Mouse (Mus musculus) ovary, postnatal 36 days (tissue): ENCODE measurements around the gene Top2b.

Source experiments
- DNase-seq: peaks from one replicate; pipeline ENCODE4 v3.0.0; 2022; ENCODE audit warnings: low spot score, mixed read lengths

The Top2b gene

DNA sequence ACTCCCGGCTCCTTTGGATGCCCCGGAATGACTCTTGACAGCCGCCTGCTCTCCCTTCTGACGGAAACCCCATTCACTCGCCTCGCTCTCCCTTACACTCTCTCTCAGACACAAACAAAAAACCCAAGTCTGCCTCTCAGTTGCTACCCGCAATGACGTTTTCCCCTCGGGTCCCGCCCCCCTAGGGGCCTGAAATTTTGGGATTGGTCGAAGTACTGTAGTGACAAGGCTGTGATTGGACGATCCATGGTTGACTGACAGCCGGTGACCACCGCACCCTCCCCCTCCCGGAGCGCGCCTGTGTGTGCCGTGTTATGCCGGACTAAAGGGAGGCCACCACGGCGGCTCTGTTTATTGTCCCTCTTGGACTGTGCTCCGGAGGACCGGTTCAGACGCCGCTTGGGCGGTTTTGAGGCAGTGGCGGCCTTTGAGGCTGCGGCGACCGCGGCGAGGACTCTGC lies at the start of gene Top2b:
Top2b (plus strand) TSS at position 302 of the 460 bp plus-strand sequence.
- peak; percentile 96 for DNase-seq

DNA sequence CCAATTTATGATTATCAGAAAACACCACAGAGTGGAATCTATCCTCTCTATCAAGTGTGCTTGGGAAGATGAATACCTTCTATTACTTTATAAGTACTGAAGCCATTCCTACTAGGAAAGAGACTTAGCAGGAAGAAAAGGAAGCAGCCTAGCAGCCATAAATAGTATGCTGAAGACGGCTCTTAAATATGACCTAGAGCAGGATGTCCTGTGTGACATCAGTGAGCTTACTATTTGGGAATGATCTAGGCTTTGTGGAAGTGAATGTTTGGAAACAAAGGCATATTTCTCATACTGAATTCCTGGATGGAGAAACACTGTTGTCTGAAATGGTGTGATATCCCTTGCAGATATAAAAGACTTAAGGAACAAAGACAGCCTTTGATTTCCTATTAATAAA lies 48.3 kb upstream of the Top2b start:
- DNase-seq = no peak

DNA sequence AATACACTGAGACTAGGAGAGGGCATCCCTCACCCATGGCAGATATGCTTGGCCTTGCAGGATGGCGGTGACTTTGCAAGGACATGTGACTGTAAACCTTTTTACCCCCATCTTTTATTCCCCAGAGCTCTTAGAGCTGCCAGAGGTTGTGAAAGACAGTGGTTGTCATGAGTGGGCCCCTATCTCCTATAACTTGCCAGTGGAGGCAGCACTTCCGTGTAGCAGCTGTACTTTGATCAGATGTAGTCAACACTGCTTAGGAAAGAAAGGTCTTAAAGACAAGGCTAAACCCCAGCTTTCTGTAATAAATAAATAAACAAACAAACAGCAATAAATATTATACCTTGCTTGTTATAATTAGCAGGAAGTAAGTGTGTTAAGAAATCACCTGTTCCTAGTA lies 45.2 kb upstream of the Top2b start:
- no peak for DNase-seq

DNA sequence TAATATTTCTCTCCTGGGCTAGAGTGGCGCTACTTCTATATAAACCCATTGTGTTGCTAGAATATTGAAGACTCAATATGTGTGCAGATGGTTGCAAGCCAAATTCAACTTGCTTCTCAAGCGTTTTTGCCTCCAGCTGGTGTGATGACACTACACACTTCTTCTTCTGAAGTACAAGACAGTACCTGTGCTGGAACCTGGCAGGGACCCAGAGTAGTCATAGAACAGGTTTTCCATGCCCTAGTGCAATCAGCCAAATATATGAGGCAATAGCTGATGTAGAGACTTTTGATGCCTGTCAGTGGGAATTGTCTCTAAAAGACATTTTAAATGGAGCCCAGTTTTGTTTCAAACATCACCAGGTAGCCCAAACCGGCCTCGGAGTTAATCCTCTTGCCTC lies 40.6 kb upstream of the Top2b start:
- DNase-seq = no peak

DNA sequence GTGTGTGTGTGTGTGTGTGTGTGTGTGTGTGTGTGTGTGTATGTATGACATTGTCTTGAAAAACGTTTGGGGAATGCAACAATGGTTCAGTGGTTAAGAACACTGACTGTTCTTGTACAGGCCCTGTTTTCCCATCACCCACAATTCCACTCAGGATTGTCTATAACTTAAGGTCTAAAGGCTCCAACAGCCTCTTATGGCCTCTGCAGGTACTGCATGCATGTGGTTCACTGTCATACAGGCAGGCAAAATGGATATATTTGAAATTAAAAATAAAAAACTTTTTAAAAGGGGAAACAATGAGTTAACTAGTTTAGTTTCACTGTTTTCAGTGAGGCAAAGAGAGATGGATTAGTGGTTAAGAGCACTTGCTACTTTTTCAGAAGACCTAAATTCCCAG lies 39.8 kb upstream of the Top2b start:
- DNase-seq = no peak

DNA sequence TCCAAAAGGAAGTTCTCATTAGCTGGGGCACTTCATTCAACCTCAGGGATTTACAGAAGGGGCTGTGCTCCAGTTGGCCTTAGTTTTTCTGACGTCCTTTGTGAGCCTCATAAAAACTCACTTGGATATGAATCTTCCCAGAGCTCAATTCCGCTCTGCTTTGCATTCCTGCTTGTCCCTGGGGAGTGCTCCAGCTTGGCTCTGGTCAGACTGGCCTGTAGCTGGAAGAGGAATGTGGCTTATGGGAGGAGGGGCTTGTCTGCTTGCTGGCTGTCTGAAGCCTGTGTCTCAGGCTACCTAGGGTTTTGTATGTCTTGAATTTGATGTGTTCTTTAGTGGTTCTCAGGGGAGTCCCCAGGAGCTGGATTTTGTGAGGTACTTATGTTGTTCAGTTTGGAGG lies 36.4 kb upstream of the Top2b start:
- no peak for DNase-seq

DNA sequence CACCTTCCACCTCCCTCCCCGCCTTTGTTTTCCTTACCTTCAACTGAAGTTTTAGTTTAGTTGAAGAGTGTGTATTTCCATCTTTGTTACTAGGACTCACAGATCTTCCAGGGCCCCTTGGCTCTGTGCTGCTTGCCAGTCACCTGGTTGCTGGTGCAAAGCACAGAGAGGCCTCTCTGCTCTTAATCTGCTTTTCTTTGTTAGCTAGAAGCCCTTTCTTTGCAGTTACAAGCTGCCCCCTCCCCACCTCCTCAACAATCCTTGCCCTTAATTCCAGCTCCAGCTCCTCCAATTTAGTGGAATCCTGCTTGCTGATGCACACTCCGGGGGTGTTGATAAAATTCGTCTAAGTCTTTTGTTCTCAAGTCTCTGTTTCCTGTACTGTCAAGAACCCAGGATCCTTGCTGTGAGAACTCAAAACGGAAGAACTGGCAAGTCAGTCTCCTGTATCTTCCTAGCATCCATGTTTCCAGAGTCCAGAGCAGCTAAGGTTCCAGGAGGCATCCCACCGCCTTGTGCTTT lies 36.0 kb upstream of the Top2b start:
- no peak for DNase-seq

DNA sequence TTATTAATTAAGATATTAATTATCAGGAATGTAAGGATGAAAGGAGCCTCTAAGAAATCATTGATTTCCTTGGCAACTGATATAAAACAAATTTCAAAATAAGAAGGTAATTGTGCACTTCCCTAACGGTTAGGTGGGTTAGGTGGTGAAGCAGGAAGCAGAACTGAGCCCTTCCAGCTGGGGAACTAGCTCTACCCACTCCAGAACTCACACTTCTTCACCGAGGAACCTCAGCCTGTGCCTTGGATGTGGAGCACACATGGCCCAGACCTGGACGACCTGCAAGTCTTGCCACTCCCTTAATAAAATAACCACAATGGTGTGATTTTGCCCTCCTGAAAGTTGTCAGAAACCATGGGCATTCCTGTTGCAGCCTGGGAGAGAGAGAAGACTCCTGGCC lies 35.2 kb upstream of the Top2b start:
- DNase-seq = no peak

DNA sequence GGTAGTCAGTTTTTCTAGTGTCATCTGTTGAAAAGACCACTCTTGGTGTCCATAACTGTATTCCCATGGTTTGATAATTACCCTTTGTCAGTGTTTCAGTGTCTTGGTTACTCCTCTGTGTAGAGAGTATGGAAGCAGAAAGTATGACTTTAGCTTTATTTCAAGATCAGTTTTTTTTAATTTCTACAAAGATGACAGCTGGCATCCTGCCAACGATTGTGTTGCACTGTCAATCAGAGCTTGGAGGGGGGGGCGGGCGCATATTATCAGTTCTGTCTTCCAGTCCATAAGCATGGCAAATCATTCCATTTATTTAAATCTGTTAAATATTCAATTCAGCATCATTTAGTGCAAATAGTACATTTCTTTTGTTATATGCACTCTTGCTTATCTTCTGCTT lies 30.7 kb upstream of the Top2b start:
- no peak for DNase-seq

DNA sequence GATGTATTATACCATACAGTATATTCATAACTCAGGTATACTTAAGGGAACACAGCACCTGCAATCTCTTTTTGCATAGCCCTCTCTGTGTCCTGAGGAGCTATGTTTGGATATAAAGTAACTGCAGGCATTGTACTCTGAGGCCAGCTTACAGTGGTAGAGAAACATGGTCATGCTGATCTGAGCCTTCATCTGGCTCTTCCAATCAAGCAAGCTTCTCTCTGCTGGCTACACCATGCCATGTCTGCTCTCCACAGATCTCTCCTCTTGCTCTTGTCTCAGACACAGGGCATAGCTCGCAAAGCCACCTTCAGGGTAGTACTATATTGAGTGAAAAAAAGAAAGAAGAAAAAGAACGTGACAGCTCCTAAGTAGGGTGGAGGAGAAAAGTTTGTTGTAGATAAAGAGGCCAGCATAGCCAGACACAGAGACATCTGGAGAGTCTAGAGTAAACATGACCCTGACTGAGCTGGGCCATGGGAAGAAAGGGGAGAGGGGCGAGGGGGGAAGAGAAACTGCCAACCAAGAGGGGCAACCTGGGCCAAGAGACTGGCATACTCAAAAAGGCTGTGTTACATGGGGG lies 29.1 kb upstream of the Top2b start:
- DNase-seq = no peak

DNA sequence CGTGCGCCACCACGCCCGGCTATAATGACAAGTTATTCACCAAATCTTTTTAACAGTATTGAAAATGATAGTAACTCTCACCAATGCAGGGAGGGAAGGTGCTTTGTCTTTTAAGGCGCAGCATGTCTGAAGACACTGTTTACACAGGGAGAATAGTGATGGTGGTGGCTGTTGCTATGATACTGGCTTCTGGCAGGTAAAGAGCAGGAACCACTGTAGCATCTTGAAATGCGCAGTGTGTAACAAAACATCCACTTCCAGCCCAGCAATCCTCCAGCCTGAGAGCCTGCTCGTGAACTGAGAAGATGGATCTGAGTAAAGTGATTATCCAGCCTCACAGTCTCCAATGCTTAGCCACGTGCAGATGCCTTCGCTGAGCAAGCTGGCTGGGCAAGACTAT lies 17.5 kb upstream of the Top2b start:
- no peak for DNase-seq

DNA sequence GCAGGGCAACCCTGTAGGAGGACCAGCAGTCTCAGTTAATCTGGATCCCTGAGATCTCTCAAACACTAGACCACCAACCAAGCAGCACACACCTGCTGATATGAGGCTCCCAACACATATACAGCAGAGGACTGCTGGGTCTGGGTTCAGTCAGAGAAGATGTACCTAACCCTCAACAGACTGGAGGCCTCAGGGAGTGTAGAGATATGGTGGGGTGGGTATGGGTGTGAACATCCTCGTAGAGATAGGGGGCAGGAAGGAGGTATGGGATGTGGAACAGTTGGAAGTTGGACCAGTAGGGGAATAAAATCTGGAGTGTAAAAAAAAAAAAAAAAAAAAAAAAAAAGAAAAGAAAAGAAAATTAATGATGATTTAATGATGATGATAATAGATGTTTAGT lies 5.3 kb upstream of the Top2b start:
- no peak for DNase-seq

DNA sequence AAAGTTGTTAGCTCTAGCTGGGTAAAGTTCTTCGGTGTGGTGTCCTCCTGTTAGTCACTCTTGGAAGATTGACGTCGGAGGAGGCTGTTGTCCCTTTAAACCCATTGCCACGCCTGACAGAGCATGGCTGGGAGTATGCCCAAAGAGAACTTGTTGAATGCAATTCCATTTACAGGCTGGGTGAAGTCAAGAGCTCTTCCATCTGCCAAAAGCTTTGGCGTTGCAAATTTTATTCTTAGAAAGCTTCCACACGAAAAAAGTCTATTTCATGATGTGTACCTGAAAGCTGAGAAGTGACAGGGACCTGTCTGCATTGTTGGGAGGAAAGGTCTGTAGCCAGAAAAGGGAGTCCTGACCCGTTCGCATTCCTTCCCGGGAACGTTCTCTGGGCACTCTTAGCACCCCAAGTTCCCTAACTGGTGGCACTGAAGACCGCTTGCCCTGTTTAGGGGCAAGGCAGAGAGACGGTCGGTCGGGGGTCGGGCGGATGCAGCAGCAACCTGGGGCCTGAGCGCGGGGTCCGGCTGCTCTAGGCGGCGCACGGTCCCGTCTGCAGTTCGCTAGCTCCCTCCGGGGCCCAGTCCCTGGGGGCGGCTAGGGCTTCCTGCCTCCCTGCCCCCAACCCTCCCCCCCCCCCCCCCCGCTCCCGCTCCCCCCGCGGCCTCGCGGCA lies 683 bp upstream of the Top2b start:
- DNase-seq = peak; percentile 67

DNA sequence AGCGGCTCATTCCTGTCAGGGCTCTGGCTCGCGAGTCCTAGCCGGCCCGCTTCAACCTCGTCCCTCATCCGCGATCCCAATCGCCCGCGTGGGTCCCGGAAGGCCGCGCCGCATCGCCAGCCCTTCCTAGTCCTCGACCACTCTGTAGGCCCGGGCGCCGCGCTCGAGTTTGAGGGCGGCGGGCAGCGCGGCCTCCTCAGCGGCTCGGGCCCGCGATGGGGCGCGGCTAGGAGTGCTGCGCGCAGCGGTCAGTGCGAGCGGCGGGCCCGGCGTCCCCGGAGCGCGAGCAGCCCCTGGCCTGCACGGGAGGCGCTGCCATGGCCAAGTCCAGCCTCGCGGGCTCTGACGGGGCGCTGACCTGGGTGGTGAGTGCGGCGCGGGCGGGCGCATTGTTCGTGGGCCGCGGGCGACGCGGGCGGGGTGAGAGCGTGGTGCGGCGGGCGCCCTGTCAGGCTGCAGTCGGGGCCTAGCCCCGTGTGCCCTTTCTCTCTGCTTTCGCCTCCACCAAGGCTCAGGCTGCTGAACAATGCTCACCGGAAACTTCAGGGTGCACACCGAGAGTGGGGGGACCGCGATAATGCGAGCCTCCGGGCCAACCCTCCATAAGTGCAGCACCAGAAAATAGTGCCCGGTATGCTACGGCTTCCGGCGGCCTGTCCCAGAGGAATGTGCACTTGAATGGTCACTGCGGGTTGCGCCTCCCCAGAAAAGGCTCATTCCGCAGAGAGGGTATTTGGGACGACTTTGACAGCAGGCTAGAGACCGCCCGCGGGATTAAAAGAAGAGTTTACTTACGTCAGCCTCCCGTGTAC lies 589 bp downstream of the Top2b start:
- DNase-seq = peak; percentile 67

DNA sequence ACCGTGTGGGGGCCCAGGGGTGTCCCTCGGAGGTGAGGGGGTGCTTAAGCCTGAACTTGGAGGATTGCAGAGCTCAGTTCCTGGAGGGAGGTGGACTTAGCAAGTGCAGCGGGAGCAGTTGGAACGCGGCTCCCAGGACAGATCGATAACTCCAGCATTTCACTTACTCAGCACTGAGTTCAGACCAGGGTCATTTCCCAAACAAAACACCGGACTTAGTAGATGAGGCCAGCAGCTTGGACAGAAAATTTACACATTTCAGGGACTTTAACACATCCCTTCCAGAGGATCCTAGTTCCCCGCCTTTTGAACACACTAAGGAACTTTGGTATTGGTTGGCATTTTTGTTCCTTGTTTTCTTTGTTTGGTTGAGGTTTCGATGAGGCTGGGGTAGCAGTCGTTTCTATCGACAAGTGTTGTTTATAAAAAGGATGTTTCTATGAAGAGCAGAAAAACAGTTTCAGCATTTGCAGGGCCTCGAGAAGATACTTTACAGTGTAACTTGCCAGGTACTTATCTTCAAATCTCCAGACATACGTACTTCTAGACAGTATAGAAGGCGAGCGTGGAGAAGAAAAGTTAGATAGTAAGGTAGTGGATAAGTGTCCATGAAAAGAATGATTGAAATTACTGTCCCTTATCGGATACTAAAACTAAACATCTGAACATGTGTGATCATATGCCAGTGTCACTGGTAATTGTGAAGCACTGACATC lies 1.4 kb downstream of the Top2b start:
- DNase-seq = no peak

DNA sequence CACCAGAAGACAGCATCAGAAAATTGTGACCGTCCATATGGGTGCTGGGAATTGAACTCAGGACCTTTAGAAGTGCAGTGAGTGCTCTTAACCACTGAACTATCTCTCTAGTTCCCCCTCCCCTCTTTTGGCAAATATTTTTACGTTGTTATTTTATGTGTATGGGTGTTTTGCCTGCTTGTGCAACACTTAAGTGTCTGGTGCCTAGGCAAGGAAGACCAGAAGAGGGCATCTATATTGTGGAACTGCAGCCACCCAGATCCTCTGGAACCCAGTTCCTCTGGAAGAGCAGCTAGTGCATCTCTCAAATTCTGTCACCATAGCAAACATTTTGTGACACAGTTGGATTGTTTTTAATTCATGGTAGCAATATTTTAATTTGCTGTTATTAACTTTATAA lies 2.0 kb downstream of the Top2b start:
- no peak for DNase-seq

DNA sequence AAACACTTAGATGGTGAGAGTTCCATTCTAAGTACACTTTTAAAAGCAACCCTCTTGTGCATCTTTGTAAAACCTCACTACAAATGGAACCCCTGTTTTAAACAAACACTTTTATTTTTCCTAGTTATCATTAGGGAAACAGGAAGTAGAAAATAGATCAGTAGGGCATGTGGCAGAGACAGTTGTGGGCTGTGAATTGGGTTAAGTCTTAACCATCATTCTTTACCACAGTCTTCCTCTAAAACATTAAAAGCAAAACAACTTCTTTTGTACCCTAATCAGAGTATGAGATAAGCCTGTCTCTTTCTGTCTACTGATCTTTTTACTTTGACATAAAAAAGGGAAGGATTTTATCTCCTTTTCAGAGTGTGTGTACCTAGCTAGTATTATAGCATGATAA lies 7.8 kb downstream of the Top2b start:
- DNase-seq = no peak

DNA sequence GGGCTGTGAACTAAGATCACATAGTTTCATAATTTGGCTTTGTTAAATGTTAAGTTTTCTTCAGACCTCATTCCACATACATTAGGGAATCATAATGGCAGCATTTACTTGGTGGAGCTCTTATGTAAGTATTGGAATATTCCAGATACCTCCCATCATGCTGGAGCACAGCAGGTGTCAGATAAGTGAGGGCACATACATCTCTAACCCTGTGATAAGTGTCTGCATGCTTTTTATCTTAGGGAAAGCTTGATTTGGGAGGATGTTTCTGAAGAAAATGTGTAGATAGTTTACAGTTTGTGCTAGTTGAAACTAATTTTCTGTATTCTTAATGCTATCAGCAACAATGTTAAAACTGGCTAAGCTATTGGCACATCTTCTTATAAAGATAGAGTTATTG lies 8.2 kb downstream of the Top2b start:
- DNase-seq = no peak

DNA sequence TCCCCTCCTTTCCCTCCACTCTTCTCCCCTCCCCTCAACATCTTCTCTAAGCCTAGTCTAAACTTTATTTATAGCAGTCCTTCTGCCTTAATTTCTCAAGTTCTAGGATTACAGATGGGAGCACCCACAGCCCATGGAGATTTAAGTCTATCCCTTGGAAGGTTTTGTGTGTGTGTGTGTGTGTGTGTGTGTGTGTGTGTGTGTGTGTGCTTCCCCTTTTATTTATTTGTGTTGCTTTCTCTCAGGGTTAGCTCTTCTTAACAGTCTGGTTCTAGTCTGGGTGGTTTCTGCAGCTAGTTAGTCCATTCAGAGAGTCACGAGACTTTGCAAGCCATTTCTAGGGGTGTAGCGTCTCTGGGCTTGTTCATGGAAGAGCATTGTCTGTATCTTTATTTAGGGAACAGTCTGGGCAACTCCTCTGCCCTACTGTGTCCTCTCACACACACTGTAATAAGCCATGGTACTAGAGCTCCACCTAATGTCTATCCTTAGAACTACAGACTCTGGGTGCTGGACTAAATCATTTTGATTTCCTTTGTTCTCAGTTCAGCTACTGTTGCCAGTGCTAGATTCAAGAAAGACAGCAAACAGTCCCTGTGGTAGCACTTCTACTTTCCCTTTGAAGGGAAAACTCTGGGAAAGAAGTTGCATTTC lies 15.1 kb downstream of the Top2b start:
- DNase-seq = no peak

DNA sequence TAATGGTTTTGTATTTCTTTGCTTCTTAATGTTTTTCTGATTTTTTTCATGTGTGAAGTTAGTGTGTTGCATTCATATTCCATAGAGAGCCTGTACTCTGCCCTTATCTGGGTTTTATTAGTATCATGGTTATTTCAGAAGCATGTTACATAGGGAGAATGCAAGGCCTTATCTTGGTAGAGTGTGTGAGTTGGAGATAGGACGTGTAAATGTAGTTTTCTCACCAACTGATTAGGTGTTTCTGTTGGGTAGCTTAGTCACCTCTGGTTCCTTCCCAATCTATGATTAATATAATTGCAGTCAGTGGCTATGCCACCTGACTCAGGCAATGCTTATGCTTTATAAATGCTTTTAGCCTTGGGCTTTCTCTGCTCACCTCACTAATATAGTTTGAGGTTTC lies 19.8 kb downstream of the Top2b start:
- DNase-seq = no peak

DNA sequence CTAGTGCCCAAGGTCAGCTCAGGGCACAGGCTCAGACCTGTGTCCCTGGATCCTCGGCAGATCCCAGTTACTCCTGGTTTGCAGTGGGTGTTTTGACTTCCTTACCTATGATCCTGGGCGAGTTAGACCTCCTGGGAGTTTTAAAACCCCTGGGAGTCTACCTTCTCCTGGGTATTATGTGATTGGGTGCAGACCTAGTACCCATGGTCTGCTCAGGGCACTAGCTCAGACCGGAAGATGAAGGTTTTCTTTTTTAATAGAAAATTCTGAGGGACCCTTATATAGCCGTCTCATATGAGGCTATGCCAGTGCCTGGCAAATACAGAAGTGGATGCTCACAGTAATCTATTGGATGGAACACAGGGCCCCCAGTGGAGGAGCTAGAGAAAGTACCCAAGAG lies 40.2 kb downstream of the Top2b start:
- DNase-seq = no peak

DNA sequence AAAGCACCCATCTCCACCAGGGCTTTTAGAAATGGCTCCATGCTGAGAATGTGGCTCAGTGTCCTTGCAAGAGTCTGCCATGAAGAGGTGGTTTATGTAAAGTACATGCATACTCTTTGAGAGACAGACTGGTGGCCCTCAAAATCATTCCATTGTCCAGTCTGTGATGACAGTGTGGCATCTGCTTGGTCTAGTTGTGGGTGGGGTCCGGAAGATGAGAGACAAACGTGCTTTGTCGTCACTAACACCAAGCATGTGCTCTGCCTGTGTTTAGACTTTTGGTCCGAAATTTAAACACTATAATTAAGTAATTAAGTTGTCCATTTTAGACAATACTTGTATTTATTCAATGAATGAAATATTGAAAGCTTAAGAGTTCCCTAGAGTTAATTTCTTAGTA lies 49.2 kb downstream of the Top2b start:
- no peak for DNase-seq
